Mouse (Mus musculus) erythroblast, embryonic 14.5 days (primary cell): Measurements from ENCODE around the gene Ano4.

ENCODE experiments used
- GATA1 ChIP-seq: IDR thresholded peaks from 2 replicates; pipeline ENCODE4 v1.6.1; 2012; ENCODE audit warnings: low read length, inconsistent platforms, mixed read lengths
- TAL1 ChIP-seq: IDR thresholded peaks from 3 replicates; pipeline ENCODE4 v1.6.1; 2012; ENCODE audit warnings: low read length, inconsistent platforms, mixed read lengths

DNA sequence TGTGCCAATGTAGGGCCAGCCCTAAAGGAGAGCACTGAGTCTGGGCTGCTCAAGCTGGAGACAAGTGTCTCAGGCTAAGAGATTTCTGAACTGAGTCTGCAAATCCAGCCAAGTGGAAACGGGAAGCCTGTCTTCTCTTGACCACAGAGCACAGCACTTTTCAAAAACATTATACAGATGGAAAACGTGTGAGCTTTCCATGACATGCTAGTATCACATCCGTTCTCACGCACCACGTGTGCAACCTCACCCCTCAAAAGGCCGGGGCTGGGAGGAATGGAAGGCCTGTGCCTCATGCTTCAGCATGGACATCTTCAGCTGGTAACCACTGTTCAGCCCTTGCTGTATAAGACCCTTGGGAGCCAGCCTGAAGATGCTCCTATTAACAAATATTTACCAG lies 230.2 kb downstream of the Ano4 start:
- TF ChIP-seq GATA1 (no peak), TAL1 (no peak)
